Mouse (Mus musculus) ES-E14 (cell line): Measurements from ENCODE around the gene Gm28047. TPM values are rescaled to one million over a fixed set of nuclear protein-coding genes. Genes with fewer than 3 reads are reported as not detected.

Experiments
- DNase-seq: peaks from one replicate; pipeline ENCODE4 v3.0.0-alpha.2; 2013; ENCODE audit warnings: low read depth, low spot score
- H3K27ac ChIP-seq: 2 replicates; pipeline ENCODE4 v1.5.1; 2012; ENCODE audit warnings: low read depth, mild to moderate bottlenecking, low read length, moderate library complexity, mixed read lengths; ENCODE audit not compliant: poor library complexity, insufficient read depth, severe bottlenecking
- H3K36me3 ChIP-seq: 2 replicates; pipeline ENCODE4 v1.6.1; 2012; ENCODE audit warnings: mild to moderate bottlenecking, low read length, moderate library complexity, mixed read lengths; ENCODE audit not compliant: control insufficient read depth, poor library complexity, insufficient read depth, severe bottlenecking
- H3K4me1 ChIP-seq, 2 experiments: fragments of 150-350 bp in 1 of 2; sonication (generic) in 1 of 2; 2 replicates each; pipeline ENCODE4 v1.6.1; 2012; ENCODE audit warnings: low read length in 2 of 2, mild to moderate bottlenecking in 1 of 2, mixed read lengths in 1 of 2; ENCODE audit not compliant: control insufficient read depth in 2 of 2, insufficient read depth in 2 of 2, poor library complexity in 1 of 2
- H3K4me3 ChIP-seq, 2 experiments: fragments of 150-350 bp in 1 of 2; sonication (generic) in 1 of 2; 2 replicates each; pipeline ENCODE4 v1.5.1; 2012; ENCODE audit warnings: low read length in 2 of 2, low read depth in 1 of 2, mild to moderate bottlenecking in 1 of 2, mixed read lengths in 1 of 2; ENCODE audit not compliant: insufficient read depth in 1 of 2, poor library complexity in 1 of 2, severe bottlenecking in 1 of 2
- H3K9ac ChIP-seq: 2 replicates; pipeline ENCODE4 v1.6.1; 2012; ENCODE audit warnings: low read depth, mild to moderate bottlenecking, low read length, mixed read lengths; ENCODE audit not compliant: poor library complexity, insufficient read depth, severe bottlenecking
- H3K9me3 ChIP-seq: fragments of 150-350 bp; sonication (generic); 2 replicates; pipeline ENCODE4 v1.6.1; 2012; ENCODE audit warnings: low read depth, mild to moderate bottlenecking, low read length; ENCODE audit not compliant: control insufficient read depth, insufficient read depth
- CHD2 ChIP-seq: IDR thresholded peaks from 2 replicates; pipeline ENCODE4 v1.6.1; 2014; ENCODE audit warnings: mild to moderate bottlenecking, low read depth, low read length, inconsistent platforms
- HCFC1 ChIP-seq: IDR thresholded peaks from 2 replicates; pipeline ENCODE4 v1.6.1; 2012; ENCODE audit warnings: low read length, inconsistent platforms, borderline replicate concordance; ENCODE audit not compliant: insufficient read depth
- MAFK ChIP-seq: IDR thresholded peaks from 2 replicates; pipeline ENCODE4 v1.6.1; 2014; ENCODE audit warnings: mild to moderate bottlenecking, low read depth, low read length, inconsistent platforms; ENCODE audit not compliant: insufficient read depth
- ZC3H11A ChIP-seq: IDR thresholded peaks from 2 replicates; pipeline ENCODE4 v1.6.1; 2012; ENCODE audit warnings: low read depth, mild to moderate bottlenecking, inconsistent platforms, low read length, borderline replicate concordance
- ZNF384 ChIP-seq: IDR thresholded peaks from 2 replicates; pipeline ENCODE4 v1.6.1; 2012; ENCODE audit warnings: low read depth, low read length, inconsistent platforms
- in situ Hi-C, 2 experiments: fragments of 600-800 bp; cut with MboI; formaldehyde crosslinking; loops; one replicate each; pipeline ENCODE4 v1.15.1; 2025; ENCODE audit warnings: low sequenced_read_pairs in 2 of 2, inconsistent platforms in 1 of 2; ENCODE audit not compliant: unreplicated experiment in 2 of 2
- total RNA-seq: library from RNA; depleted of rRNA; stranded (reverse); fragments of 300-350 nt; gene quantifications from 2 replicates; pipeline ENCODE4 v1.2.3, GENCODE M21; 2012

Gm28047 gene
- total RNA-seq, 1 experiment, result not detected

- no peak for DNase-seq
- TF ChIP-seq ZNF384, result no peak
- TF ChIP-seq CHD2, result no peak
- TF ChIP-seq ZC3H11A, result no peak
- no peak for TF ChIP-seq HCFC1
- no peak for TF ChIP-seq MAFK
- Histone ChIP-seq H3K27ac (no peak overlapping the region), H3K9me3 (no peaks in the 10 kb centered on the region), H3K4me1 (no peaks in the 10 kb centered on the region), H3K9ac (no peak overlapping the region), H3K36me3 (no peaks in the 10 kb centered on the region; the same call in none of the 2 replicates), H3K4me3 (no peak overlapping the region)
- in situ Hi-C loops, result no loop called here
These were observed 78.0 kb downstream of the Gm28047 start for GRCm38 (mm10) chr15:102546677-102547427.

- no peak overlapping the region for H3K27ac ChIP-seq
- no peaks in the 10 kb centered on the region for H3K4me1 ChIP-seq
- no peak overlapping the region for H3K9ac ChIP-seq
- no peak for DNase-seq
- H3K9me3 ChIP-seq, result no peaks in the 10 kb centered on the region
- H3K4me3 ChIP-seq, result no peak overlapping the region
- H3K36me3 ChIP-seq, result no peaks in the 10 kb centered on the region; the same call in none of the 2 replicates
- in situ Hi-C loops, result no loop called here
- TF ChIP-seq ZNF384, result no peak
- TF ChIP-seq HCFC1, result no peak
- TF ChIP-seq CHD2, result no peak
These were observed 78.6 kb downstream of the Gm28047 start for GRCm38 (mm10) chr15:102546246-102546645.

GRCm38 (mm10) chr15:102544801-102545200 is 80.1 kb downstream of the Gm28047 start:
- no peak for TF ChIP-seq ZC3H11A
- no peak for TF ChIP-seq ZNF384
- no peak for DNase-seq
- Histone ChIP-seq H3K9ac (no peak overlapping the region), H3K27ac (no peak overlapping the region), H3K9me3 (no peaks in the 10 kb centered on the region), H3K4me3 (no peak overlapping the region), H3K4me1 (no peaks in the 10 kb centered on the region), H3K36me3 (no peaks in the 10 kb centered on the region; the same call in none of the 2 replicates)
- in situ Hi-C loops, result no loop called here

GRCm38 (mm10) chr15:102533926-102534325 is 90.9 kb downstream of the Gm28047 start:
- H3K27ac ChIP-seq, result no peak overlapping the region
- in situ Hi-C loops, result no loop called here
- H3K4me3 ChIP-seq, result no peak overlapping the region
- H3K9ac ChIP-seq, result no peak overlapping the region
- peaks cover 6% of the 10 kb centered on the region for H3K36me3 ChIP-seq
- H3K4me1 ChIP-seq, result no peaks in the 10 kb centered on the region
- DNase-seq, result no peak
- TF ChIP-seq ZC3H11A (no peak), MAFK (no peak), HCFC1 (no peak)
- no peaks in the 10 kb centered on the region for H3K9me3 ChIP-seq
